Mouse (Mus musculus) CH12.LX (cell line): Measurements from ENCODE around the gene Atp13a4. TPM values are rescaled to one million over a fixed set of nuclear protein-coding genes. Genes with fewer than 3 reads are reported as not detected.

Experiments
- DNase-seq: peaks from one replicate; pipeline ENCODE4 v3.0.0-alpha.2; 2013; ENCODE audit errors: extremely low read depth
- H3K27ac ChIP-seq: 2 replicates; pipeline ENCODE4 v1.5.1; 2012; ENCODE audit warnings: low read depth, mild to moderate bottlenecking, control low read depth, moderate library complexity; ENCODE audit not compliant: insufficient read depth
- H3K27me3 ChIP-seq: replicated peaks from 2 replicates; pipeline ENCODE3; 2012; ENCODE audit warnings: inconsistent platforms
- H3K36me3 ChIP-seq, 2 experiments: replicated peaks in 1 of 2; 2 replicates each; pipeline versions ENCODE3 to v1.6.1; 2012; ENCODE audit warnings: inconsistent platforms in 1 of 2, low read length in 1 of 2, mild to moderate bottlenecking in 1 of 2, mixed read lengths in 1 of 2, moderate library complexity in 1 of 2; ENCODE audit not compliant: control insufficient read depth in 1 of 2, insufficient read depth in 1 of 2
- H3K4me1 ChIP-seq, 2 experiments: 2 replicates each; pipeline ENCODE4 v1.6.1; 2012; ENCODE audit warnings: inconsistent platforms in 1 of 2, moderate library complexity in 1 of 2; ENCODE audit not compliant: insufficient read depth in 2 of 2, control insufficient read depth in 1 of 2
- H3K4me2 ChIP-seq: 2 replicates; pipeline ENCODE4 v1.6.1; 2012; ENCODE audit warnings: low read depth, mild to moderate bottlenecking, control low read depth; ENCODE audit not compliant: poor library complexity, insufficient read depth, severe bottlenecking
- H3K4me3 ChIP-seq, 3 experiments: fragments of 150-350 bp in 1 of 3; sonication (generic) in 1 of 3; replicated peaks in 1 of 3; 2 replicates each; pipeline versions ENCODE3 to v1.5.1; 2011 to 2012; ENCODE audit warnings: low read depth in 2 of 3, low read length in 2 of 3, mild to moderate bottlenecking in 2 of 3, moderate library complexity in 2 of 3, control low read depth in 1 of 3, improper control_type of control experiment in 1 of 3, inconsistent platforms in 1 of 3, mixed read lengths in 1 of 3; ENCODE audit not compliant: poor library complexity in 1 of 3
- H3K79me2 ChIP-seq: replicated peaks from 2 replicates; pipeline ENCODE4 v1.6.1; 2012; ENCODE audit warnings: mild to moderate bottlenecking, moderate library complexity; ENCODE audit not compliant: control insufficient read depth, poor library complexity, insufficient read depth, severe bottlenecking; ENCODE audit errors: extremely low read depth
- H3K9ac ChIP-seq: 2 replicates; pipeline ENCODE4 v1.6.1; 2012; ENCODE audit warnings: low read depth, mild to moderate bottlenecking, control low read depth, moderate library complexity; ENCODE audit not compliant: insufficient read depth
- H3K9me3 ChIP-seq: replicated peaks from 2 replicates; pipeline ENCODE3; 2012; ENCODE audit warnings: low read length, inconsistent platforms, mixed read lengths
- BHLHE40 ChIP-seq: IDR thresholded peaks from 2 replicates; pipeline ENCODE4 v1.6.1; 2011; ENCODE audit warnings: mild to moderate bottlenecking, low read depth, low read length, improper control_type of control experiment
- CHD1 ChIP-seq: IDR thresholded peaks from 2 replicates; pipeline ENCODE4 v1.6.1; 2012; ENCODE audit warnings: low read depth, low read length, improper control_type of control experiment, inconsistent platforms
- CHD2 ChIP-seq: IDR thresholded peaks from 2 replicates; pipeline ENCODE4 v1.6.1; 2011; ENCODE audit warnings: low read length, improper control_type of control experiment
- CTCF ChIP-seq, 2 experiments: IDR thresholded peaks in 1 of 2; conservative IDR thresholded peaks in 1 of 2; 2 replicates each; pipeline ENCODE4 v1.5.1; 2011 to 2012; ENCODE audit warnings: low read depth in 2 of 2, low read length in 2 of 2, improper control_type of control experiment in 1 of 2, inconsistent platforms in 1 of 2, mild to moderate bottlenecking in 1 of 2, moderate library complexity in 1 of 2
- E2F4 ChIP-seq: IDR thresholded peaks from 2 replicates; pipeline ENCODE4 v1.6.1; 2011; ENCODE audit warnings: low read depth, low read length, improper control_type of control experiment; ENCODE audit not compliant: insufficient replicate concordance
- ELF1 ChIP-seq: IDR thresholded peaks from 2 replicates; pipeline ENCODE4 v1.6.1; 2014; ENCODE audit warnings: low read depth, mild to moderate bottlenecking, inconsistent platforms, low read length, improper control_type of control experiment
- EP300 ChIP-seq: IDR thresholded peaks from 2 replicates; pipeline ENCODE4 v1.6.1; 2011; ENCODE audit warnings: low read length, improper control_type of control experiment
- ETS1 ChIP-seq: conservative IDR thresholded peaks from 2 replicates; pipeline ENCODE4 v1.6.1; 2012; ENCODE audit warnings: low read depth, mild to moderate bottlenecking, inconsistent platforms, low read length, improper control_type of control experiment, moderate library complexity
- GABPA ChIP-seq: IDR thresholded peaks from 2 replicates; pipeline ENCODE4 v1.6.1; 2012; ENCODE audit warnings: low read depth, low read length, improper control_type of control experiment, inconsistent platforms; ENCODE audit not compliant: insufficient replicate concordance
- HCFC1 ChIP-seq: IDR thresholded peaks from 2 replicates; pipeline ENCODE4 v1.6.1; 2012; ENCODE audit warnings: low read depth, mild to moderate bottlenecking, inconsistent platforms, low read length, improper control_type of control experiment
- IRF4 ChIP-seq: IDR thresholded peaks from 2 replicates; pipeline ENCODE4 v1.6.1; 2014; ENCODE audit warnings: low read depth, mild to moderate bottlenecking, inconsistent platforms, low read length, improper control_type of control experiment
- JUN ChIP-seq: IDR thresholded peaks from 2 replicates; pipeline ENCODE4 v1.6.1; 2011; ENCODE audit warnings: low read depth, mild to moderate bottlenecking, low read length, improper control_type of control experiment, moderate library complexity; ENCODE audit not compliant: insufficient read depth
- JUND ChIP-seq: conservative IDR thresholded peaks from 2 replicates; pipeline ENCODE4 v1.6.1; 2011; ENCODE audit warnings: low read depth, low read length, improper control_type of control experiment
- KAT2A ChIP-seq: IDR thresholded peaks from 2 replicates; pipeline ENCODE4 v1.6.1; 2012; ENCODE audit warnings: low read length, improper control_type of control experiment, inconsistent platforms; ENCODE audit not compliant: insufficient replicate concordance
- MAFK ChIP-seq: IDR thresholded peaks from 2 replicates; pipeline ENCODE4 v1.6.1; 2011; ENCODE audit warnings: low read length, improper control_type of control experiment; ENCODE audit not compliant: insufficient replicate concordance
- MAX ChIP-seq: IDR thresholded peaks from 2 replicates; pipeline ENCODE4 v1.6.1; 2011; ENCODE audit warnings: low read length, improper control_type of control experiment
- MAZ ChIP-seq: IDR thresholded peaks from 2 replicates; pipeline ENCODE4 v1.6.1; 2012; ENCODE audit warnings: low read depth, mild to moderate bottlenecking, inconsistent platforms, low read length, improper control_type of control experiment, moderate library complexity
- MEF2A ChIP-seq: IDR thresholded peaks from 2 replicates; pipeline ENCODE4 v1.6.1; 2014; ENCODE audit warnings: low read depth, mild to moderate bottlenecking, inconsistent platforms, low read length, improper control_type of control experiment, borderline replicate concordance
- MXI1 ChIP-seq: IDR thresholded peaks from 2 replicates; pipeline ENCODE4 v1.6.1; 2011; ENCODE audit warnings: mild to moderate bottlenecking, low read depth, low read length, improper control_type of control experiment
- MYC ChIP-seq: IDR thresholded peaks from 2 replicates; pipeline ENCODE4 v1.6.1; 2011; ENCODE audit warnings: low read depth, mild to moderate bottlenecking, improper control_type of control experiment, low read length
- NELFE ChIP-seq: IDR thresholded peaks from 2 replicates; pipeline ENCODE4 v1.6.1; 2011; ENCODE audit warnings: low read depth, low read length, improper control_type of control experiment
- NRF1 ChIP-seq: IDR thresholded peaks from 2 replicates; pipeline ENCODE4 v1.6.1; 2014; ENCODE audit warnings: low read depth, mild to moderate bottlenecking, inconsistent platforms, low read length, improper control_type of control experiment, moderate library complexity
- PAX5 ChIP-seq: IDR thresholded peaks from 2 replicates; pipeline ENCODE4 v1.6.1; 2012; ENCODE audit warnings: low read length, inconsistent platforms, mixed read lengths
- POLR2A ChIP-seq: IDR thresholded peaks from 2 replicates; pipeline ENCODE4 v1.6.1; 2011; ENCODE audit warnings: low read depth, mild to moderate bottlenecking, improper control_type of control experiment, low read length
- POLR2AphosphoS2 ChIP-seq: IDR thresholded peaks from 2 replicates; pipeline ENCODE4 v1.6.1; 2011; ENCODE audit warnings: low read depth, low read length, improper control_type of control experiment
- RAD21 ChIP-seq: IDR thresholded peaks from 2 replicates; pipeline ENCODE4 v1.6.1; 2011; ENCODE audit warnings: low read depth, mild to moderate bottlenecking, low read length, improper control_type of control experiment, moderate library complexity
- RCOR1 ChIP-seq: conservative IDR thresholded peaks from 2 replicates; pipeline ENCODE4 v1.6.1; 2012; ENCODE audit warnings: low read depth, mild to moderate bottlenecking, inconsistent platforms, low read length, improper control_type of control experiment
- SIN3A ChIP-seq: IDR thresholded peaks from 2 replicates; pipeline ENCODE4 v1.6.1; 2012; ENCODE audit warnings: low read length, improper control_type of control experiment, inconsistent platforms
- SMC3 ChIP-seq: IDR thresholded peaks from 2 replicates; pipeline ENCODE4 v1.6.1; 2011; ENCODE audit warnings: low read depth, low read length, improper control_type of control experiment
- TBP ChIP-seq: conservative IDR thresholded peaks from 2 replicates; pipeline ENCODE4 v1.6.1; 2011; ENCODE audit warnings: low read depth, low read length, improper control_type of control experiment
- TCF12 ChIP-seq: IDR thresholded peaks from 2 replicates; pipeline ENCODE4 v1.6.1; 2014; ENCODE audit warnings: low read depth, mild to moderate bottlenecking, inconsistent platforms, low read length, improper control_type of control experiment
- UBTF ChIP-seq: IDR thresholded peaks from 2 replicates; pipeline ENCODE4 v1.6.1; 2012; ENCODE audit warnings: low read depth, mild to moderate bottlenecking, inconsistent platforms, low read length, improper control_type of control experiment, moderate library complexity
- USF1 ChIP-seq: IDR thresholded peaks from 2 replicates; pipeline ENCODE4 v1.6.1; 2014; ENCODE audit warnings: low read depth, mild to moderate bottlenecking, inconsistent platforms, low read length, improper control_type of control experiment
- USF2 ChIP-seq: conservative IDR thresholded peaks from 2 replicates; pipeline ENCODE4 v1.6.1; 2011; ENCODE audit warnings: low read depth, low read length, improper control_type of control experiment
- ZC3H11A ChIP-seq: IDR thresholded peaks from 2 replicates; pipeline ENCODE4 v1.6.1; 2012; ENCODE audit warnings: low read depth, mild to moderate bottlenecking, inconsistent platforms, low read length, improper control_type of control experiment
- ZKSCAN1 ChIP-seq: IDR thresholded peaks from 2 replicates; pipeline ENCODE4 v1.6.1; 2012; ENCODE audit warnings: low read depth, inconsistent platforms, low read length, improper control_type of control experiment, borderline replicate concordance
- ZMIZ1 ChIP-seq: IDR thresholded peaks from 2 replicates; pipeline ENCODE4 v1.6.1; 2012; ENCODE audit warnings: low read depth, mild to moderate bottlenecking, inconsistent platforms, low read length, improper control_type of control experiment
- ZNF384 ChIP-seq: IDR thresholded peaks from 2 replicates; pipeline ENCODE4 v1.6.1; 2012; ENCODE audit warnings: low read depth, low read length, improper control_type of control experiment, inconsistent platforms
- dilution Hi-C: fragments of 300-500 bp; cut with MboI; formaldehyde crosslinking; loops from 2 replicates; pipeline ENCODE4 v1.14.3; 2020; ENCODE audit warnings: low sequenced_read_pairs; ENCODE audit not compliant: extremely low pct_unique_long_range_greater_than_20kb, extremely low pct_ligation_motif_present
- in situ Hi-C: fragments of 300-500 bp; cut with MboI; formaldehyde crosslinking; loops from 3 replicates; pipeline ENCODE4 v1.14.3; 2019; ENCODE audit warnings: low sequenced_read_pairs, low pct_ligation_motif_present, low pct_unique_long_range_greater_than_20kb, mixed read lengths
- polyA plus RNA-seq: library from polyadenylated mRNA; unstranded; fragments of >175 nt; gene quantifications from 2 replicates; pipeline ENCODE4 v1.2.1, GENCODE M21; 2012; ENCODE audit warnings: low read depth; ENCODE audit not compliant: insufficient read length
- total RNA-seq, 2 experiments: library from RNA; depleted of rRNA; stranded (reverse); fragments of 300-350 nt in 1 of 2; fragments of >200 nt in 1 of 2; gene quantifications; 2 replicates each; pipeline ENCODE4 v1.2.3; 2012 to 2014

Gene Atp13a4
- total and polyA plus RNA-seq, 3 experiments = not detected

DNA sequence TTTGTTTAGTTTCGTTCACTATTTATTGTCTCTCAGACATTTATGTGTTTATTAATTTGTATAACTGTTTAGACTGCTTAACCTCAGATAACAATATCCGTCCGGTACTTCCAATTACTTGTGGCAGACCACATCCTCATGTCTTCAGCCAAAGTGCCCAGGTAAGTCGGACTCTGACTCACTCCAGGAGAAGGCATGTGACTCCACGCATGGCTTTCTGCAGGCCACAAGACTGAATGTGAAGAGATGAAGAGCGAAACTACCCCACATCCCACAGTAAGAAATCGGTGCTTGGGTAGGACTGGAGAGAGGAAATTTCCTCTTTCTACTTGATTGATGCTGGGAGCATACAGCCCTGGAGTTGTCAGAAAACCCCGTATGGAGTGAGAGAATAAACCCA is 18.1 kb downstream of the Atp13a4 start:
- no peaks in the 10 kb centered on the region for H3K36me3 ChIP-seq
- no peak overlapping the region for H3K4me3 ChIP-seq
- no peaks in the 10 kb centered on the region for H3K79me2 ChIP-seq
- in situ Hi-C loops (no loop called here), dilution Hi-C loops (no loop called here)
- H3K9me3 ChIP-seq = peaks cover 7% of the 10 kb centered on the region
- no peak overlapping the region for H3K27ac ChIP-seq
- H3K27me3 ChIP-seq = no peaks in the 10 kb centered on the region
- peaks cover 0 to 25% of the 10 kb centered on the region in 2 experiments; a peak in 2 of 4 replicates for H3K4me1 ChIP-seq
- TF ChIP-seq SMC3 (no peak), EP300 (0 out of 2 replicates have a peak, but pooled peaks have one; percentile 36), USF1 (no peak), UBTF (no peak), ZKSCAN1 (no peak), MXI1 (no peak), JUND (no peak), MAZ (no peak), CHD1 (no peak), NELFE (no peak), CHD2 (no peak), CTCF (conservative IDR thresholded peaks at IDR 0.05 in 1 of 2, IDR thresholded peaks at IDR 0.05 in 1 of 2; ENCODE audit: low read depth in 2 of 2, low read length in 2 of 2) (no peak), MAX (peak; percentile 58; the same call in 1 of the 2 replicates), RCOR1 (no peak), ETS1 (no peak; the same call in 1 of the 2 replicates), ZC3H11A (no peak), POLR2A (no peak), ZNF384 (no peak), IRF4 (peak; percentile 44; the same call in 1 of the 2 replicates), BHLHE40 (peak; percentile 87), TBP (no peak), USF2 (no peak), MAFK (no peak), MEF2A (no peak), SIN3A (no peak), NRF1 (no peak), POLR2AphosphoS2 (no peak), E2F4 (no peak), PAX5 (no peak), GABPA (no peak), MYC (peak; percentile 65; the same call in 1 of the 2 replicates), ELF1 (no peak), TCF12 (no peak), KAT2A (no peak), ZMIZ1 (no peak), JUN (peak; percentile 17; the same call in 1 of the 2 replicates), HCFC1 (no peak), RAD21 (no peak)
- no peak for DNase-seq
- H3K9ac ChIP-seq = no peak overlapping the region
- H3K4me2 ChIP-seq = peak overlapping the region; percentile 32; the same call in 1 of the 2 replicates
